Mouse (Mus musculus) heart, embryonic 15.5 days (tissue): ENCODE measurements at regions not wholly inside any gene's neighbourhood (a gene's known extent, or its start where the extent isn't known, plus 50 kb on each side); places are given as distances from the start of the nearest gene placed in this dataset.

Experiments used
- ATAC-seq: fragments of 200-750 bp; cut with Nextera tagmentation; replicated peaks from 2 replicates; pipeline ENCODE4 v1.8.0; 2017; ENCODE audit warnings: low read depth, moderate TSS enrichment; ENCODE audit not compliant: insufficient number of reproducible peaks, insufficient read depth, low FRiP score
- H3K27ac ChIP-seq: fragments of 300-500 bp; sonication (generic); 2 replicates; pipeline ENCODE4 v1.5.1; 2015; ENCODE audit warnings: mild to moderate bottlenecking, inconsistent platforms
- H3K27me3 ChIP-seq: fragments of 300-500 bp; sonication (generic); 2 replicates; pipeline ENCODE4 v1.6.1; 2015; ENCODE audit warnings: inconsistent platforms
- H3K36me3 ChIP-seq: fragments of 300-500 bp; sonication (generic); 2 replicates; pipeline ENCODE4 v1.6.1; 2015; ENCODE audit warnings: mild to moderate bottlenecking, inconsistent platforms
- H3K4me1 ChIP-seq: fragments of 300-500 bp; sonication (generic); replicated peaks from 2 replicates; pipeline ENCODE4 v1.6.1; 2015; ENCODE audit warnings: inconsistent platforms
- H3K4me2 ChIP-seq: fragments of 300-500 bp; sonication (generic); 2 replicates; pipeline ENCODE4 v1.6.1; 2015; ENCODE audit warnings: inconsistent platforms, mild to moderate bottlenecking, moderate library complexity
- H3K4me3 ChIP-seq: fragments of 300-500 bp; sonication (generic); 2 replicates; pipeline ENCODE4 v1.5.1; 2015; ENCODE audit warnings: mild to moderate bottlenecking, inconsistent platforms
- H3K9ac ChIP-seq: fragments of 300-500 bp; sonication (generic); 2 replicates; pipeline ENCODE4 v1.6.1; 2015; ENCODE audit warnings: mild to moderate bottlenecking, inconsistent platforms
- H3K9me3 ChIP-seq: fragments of 300-500 bp; sonication (generic); replicated peaks from 2 replicates; pipeline ENCODE4 v1.6.1; 2016; ENCODE audit warnings: inconsistent platforms
- WGBS: fragments of 180-500 bp; shearing (Covaris S2); methylation state at CpG from one replicate; pipeline ENCODE4 v1.1.7; 2015; ENCODE audit warnings: mixed read lengths; 5-methylcytosine and 5-hydroxymethylcytosine counted together

DNA sequence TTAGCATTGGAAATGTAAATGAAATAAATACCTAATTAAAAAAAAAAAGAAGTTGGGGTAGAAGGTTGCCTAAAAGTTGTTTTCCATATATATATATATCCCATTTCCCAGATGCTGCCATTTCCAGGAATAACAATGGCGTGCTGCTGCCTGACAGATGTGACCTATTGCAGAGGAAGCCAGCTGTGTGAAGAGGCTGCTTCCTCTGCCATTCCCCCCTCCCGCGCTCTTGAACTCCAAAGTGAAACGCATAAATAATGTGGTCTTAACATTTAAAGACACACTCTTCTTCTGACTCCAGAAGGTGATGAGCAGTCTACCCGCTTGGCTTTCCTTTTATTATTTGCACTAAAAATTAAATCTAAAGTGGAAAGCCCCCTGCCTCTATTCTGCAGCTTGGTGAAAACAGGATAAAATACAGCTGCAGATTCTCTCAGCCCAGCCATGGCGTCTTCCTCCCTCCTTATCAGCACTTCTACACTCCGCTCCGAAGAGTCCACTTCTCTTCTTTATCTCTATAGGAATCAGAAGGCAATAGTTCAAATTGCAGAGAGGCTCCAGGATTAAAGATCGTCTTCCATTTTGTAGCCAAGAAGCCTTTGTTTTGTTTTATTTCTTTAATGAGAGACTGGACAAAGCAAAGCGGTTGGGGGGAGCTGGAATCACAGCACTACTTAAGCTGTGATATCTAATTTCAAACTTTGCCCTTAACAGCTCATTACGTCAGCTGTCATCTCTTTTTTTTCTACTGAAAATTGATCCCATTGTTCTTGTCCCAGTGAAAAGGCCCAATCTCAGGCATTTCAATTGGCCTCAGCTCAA, 385.1 kb downstream of the Rapgef2 start:
- Histone ChIP-seq H3K9ac (no peak overlapping the region), H3K27me3 (no peaks in the 10 kb centered on the region), H3K4me2 (peak overlapping the region; percentile 40), H3K27ac (0 out of 2 replicates have a peak overlapping the region, but pooled peaks have one; percentile 8), H3K9me3 (no peaks in the 10 kb centered on the region), H3K36me3 (no peaks in the 10 kb centered on the region), H3K4me1 (peaks cover 17% of the 10 kb centered on the region), H3K4me3 (peak overlapping the region; percentile 2; the same call in 1 of the 2 replicates)
- 0 out of 2 replicates have a peak, but pooled peaks have one; percentile 28 for ATAC-seq
- 14% methylated on average over 11 of the region's 11 CpGs for WGBS

DNA sequence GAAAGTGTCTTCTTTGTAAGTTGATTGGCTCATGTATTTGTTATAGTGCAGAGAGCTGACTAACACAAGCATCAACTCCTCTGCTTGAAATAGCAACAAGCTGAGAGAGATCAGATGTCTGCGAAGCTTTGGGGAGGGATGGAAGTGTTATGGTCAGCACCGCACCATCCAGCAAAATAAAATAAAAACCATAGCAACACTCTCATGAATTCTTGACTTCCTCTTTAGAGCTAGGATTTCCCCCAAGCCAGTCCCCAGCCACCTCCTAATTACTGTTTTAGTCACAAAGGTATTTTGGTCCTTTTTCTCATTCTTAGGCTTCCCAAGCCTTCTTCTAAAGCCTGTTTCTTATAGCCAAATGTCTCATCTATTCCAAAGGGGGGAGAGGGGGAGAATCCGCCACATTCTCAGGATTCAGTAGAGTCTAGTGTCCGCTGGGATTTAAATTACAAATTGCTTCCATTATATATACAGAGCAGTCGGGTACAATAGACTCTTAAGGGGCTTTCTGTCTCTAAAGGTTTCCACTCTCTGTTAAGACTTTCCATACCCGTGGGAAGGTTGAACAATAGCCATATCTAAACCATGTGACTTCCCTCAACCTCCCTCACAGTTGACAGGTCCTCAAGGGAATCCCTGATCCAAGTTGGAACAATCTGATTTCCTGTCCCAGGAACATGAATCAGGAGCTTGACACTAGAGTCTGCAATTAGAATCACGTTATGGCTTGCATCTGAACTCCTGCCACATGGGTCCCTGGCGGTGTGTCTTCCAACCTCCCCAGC, 386.7 kb downstream of the Rapgef2 start:
- Histone ChIP-seq H3K4me1 (peaks cover 17% of the 10 kb centered on the region), H3K4me2 (no peak overlapping the region), H3K27ac (peak overlapping the region; percentile 62), H3K36me3 (no peaks in the 10 kb centered on the region), H3K4me3 (no peak overlapping the region), H3K9me3 (no peaks in the 10 kb centered on the region), H3K9ac (no peak overlapping the region), H3K27me3 (no peaks in the 10 kb centered on the region)
- WGBS = 48% methylated on average over 8 of the region's 8 CpGs
- peak; percentile 81 for ATAC-seq

DNA sequence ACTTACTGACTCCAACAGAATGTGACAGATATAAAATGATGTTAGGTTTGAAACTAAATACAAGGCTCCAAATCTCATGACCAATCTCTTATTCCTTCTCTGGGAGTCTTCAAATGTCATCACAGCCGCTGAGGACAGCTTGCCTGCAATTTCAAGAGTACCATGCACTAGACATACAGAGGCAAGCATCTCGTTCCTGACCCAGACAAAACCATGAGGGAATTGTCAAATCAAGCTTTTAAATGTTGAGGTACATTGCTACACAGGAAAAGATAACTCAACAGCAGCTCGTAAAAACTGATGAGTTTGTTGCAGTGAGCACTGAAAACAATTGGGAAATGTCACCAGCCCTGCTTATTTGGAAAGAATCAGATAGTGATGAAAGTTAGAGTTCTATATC, 397.0 kb downstream of the Rapgef2 start:
- Histone ChIP-seq H3K27ac (no peak overlapping the region), H3K36me3 (no peaks in the 10 kb centered on the region), H3K9ac (no peak overlapping the region), H3K4me2 (no peak overlapping the region), H3K4me3 (no peak overlapping the region), H3K9me3 (no peaks in the 10 kb centered on the region), H3K27me3 (no peaks in the 10 kb centered on the region), H3K4me1 (no peaks in the 10 kb centered on the region)
- 59% methylated on average over 3 of the region's 3 CpGs for WGBS
- ATAC-seq = no peak

DNA sequence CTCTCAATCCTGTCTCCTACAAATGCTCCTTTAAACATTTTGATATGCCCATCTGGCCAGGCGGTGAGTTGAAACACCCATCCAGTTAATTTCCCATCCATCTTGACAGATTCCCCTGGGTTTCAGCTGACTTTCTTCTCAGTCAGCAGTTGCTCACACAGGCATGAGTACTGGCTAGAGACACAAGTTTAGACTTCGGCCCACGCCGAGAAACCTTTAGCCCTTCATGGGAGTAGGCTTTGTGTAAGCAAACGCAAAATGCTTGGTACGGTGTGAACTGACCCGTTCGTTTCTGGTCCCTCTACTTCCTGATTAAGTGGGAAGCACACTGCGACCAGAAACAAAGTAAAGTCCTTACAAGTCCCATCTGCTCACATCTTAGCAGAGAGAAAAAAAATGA, 401.6 kb downstream of the Rapgef2 start:
- Histone ChIP-seq H3K9ac (no peak overlapping the region), H3K4me3 (no peak overlapping the region), H3K36me3 (no peaks in the 10 kb centered on the region), H3K9me3 (no peaks in the 10 kb centered on the region), H3K4me2 (no peak overlapping the region), H3K27ac (no peak overlapping the region), H3K4me1 (no peaks in the 10 kb centered on the region), H3K27me3 (no peaks in the 10 kb centered on the region)
- ATAC-seq = no peak
- 74% methylated on average over 9 of the region's 9 CpGs for WGBS

DNA sequence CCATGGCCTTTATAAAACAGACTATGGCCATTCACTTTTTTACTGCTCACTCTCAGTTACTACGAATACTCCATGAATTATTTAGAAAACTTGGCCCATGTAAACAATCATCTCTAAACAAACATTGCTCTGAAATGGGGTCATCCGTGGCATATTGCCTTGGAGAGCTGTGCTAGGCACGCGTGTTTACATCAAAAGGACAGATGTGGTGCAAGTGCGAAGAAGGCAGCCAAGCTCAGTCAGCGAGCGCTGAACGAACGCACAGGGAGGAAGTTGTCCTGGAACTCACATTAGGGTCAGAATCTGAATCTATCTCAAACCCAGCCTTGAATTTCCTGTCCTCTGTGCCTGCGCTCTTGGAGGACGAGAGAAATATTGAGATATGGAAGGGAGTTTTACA, 402.3 kb downstream of the Rapgef2 start:
- Histone ChIP-seq H3K27ac (no peak overlapping the region), H3K9ac (no peak overlapping the region), H3K4me3 (no peak overlapping the region), H3K27me3 (no peaks in the 10 kb centered on the region), H3K36me3 (no peaks in the 10 kb centered on the region), H3K4me1 (no peaks in the 10 kb centered on the region), H3K9me3 (no peaks in the 10 kb centered on the region), H3K4me2 (no peak overlapping the region)
- ATAC-seq = no peak
- WGBS = 80% methylated on average over 11 of the region's 11 CpGs

DNA sequence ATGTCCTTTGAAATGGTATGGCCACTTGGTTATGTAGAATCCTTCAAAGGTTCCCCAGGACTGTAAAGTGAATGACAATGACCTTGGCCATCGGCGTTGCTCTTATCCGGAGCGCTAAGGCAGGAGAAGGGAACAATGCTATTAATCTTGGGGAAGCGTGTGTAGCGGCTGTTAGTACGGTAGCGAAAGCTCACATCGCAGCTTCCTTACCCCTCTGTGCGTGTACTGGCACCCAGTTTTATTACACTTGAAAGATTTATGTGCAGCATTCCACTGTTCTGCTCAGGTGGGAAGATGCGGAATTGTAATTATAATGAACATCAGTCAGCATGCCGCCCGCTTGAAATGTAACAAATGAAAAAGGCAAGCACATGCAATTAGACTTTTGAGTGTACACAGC, 406.2 kb downstream of the Rapgef2 start:
- Histone ChIP-seq H3K9me3 (no peaks in the 10 kb centered on the region), H3K4me3 (no peak overlapping the region), H3K27me3 (no peaks in the 10 kb centered on the region), H3K9ac (no peak overlapping the region), H3K4me1 (no peaks in the 10 kb centered on the region), H3K36me3 (no peaks in the 10 kb centered on the region), H3K4me2 (no peak overlapping the region), H3K27ac (no peak overlapping the region)
- 83% methylated on average over 13 of the region's 13 CpGs for WGBS
- ATAC-seq = no peak

DNA sequence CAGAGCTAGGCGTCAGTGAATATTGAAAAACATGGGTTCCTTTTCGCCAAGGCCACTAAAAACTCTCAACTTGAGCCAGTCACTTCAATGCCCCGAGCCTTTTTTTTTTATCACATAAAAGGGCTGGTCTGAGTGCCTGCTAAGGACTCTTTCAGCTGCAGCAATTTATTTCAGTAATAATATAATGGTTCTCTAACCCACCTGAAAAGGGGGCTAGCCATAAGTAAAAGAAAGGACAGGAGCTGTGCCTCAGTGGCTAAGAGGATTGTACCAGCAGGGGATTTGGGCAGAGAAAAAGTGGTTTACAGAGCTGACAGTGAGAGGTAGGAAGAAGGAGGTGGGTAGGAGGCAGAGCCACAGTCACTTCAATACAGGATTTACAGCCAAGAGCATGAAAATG, 409.0 kb downstream of the Rapgef2 start:
- no peaks in the 10 kb centered on the region for H3K4me1 ChIP-seq
- H3K9ac ChIP-seq = no peak overlapping the region
- no peak overlapping the region for H3K4me2 ChIP-seq
- H3K9me3 ChIP-seq = no peaks in the 10 kb centered on the region
- H3K27ac ChIP-seq = no peak overlapping the region
- no peak for ATAC-seq
- no peak overlapping the region for H3K4me3 ChIP-seq
- WGBS = 72% methylated on average over 3 of the region's 3 CpGs
- no peaks in the 10 kb centered on the region for H3K27me3 ChIP-seq
- no peaks in the 10 kb centered on the region for H3K36me3 ChIP-seq

DNA sequence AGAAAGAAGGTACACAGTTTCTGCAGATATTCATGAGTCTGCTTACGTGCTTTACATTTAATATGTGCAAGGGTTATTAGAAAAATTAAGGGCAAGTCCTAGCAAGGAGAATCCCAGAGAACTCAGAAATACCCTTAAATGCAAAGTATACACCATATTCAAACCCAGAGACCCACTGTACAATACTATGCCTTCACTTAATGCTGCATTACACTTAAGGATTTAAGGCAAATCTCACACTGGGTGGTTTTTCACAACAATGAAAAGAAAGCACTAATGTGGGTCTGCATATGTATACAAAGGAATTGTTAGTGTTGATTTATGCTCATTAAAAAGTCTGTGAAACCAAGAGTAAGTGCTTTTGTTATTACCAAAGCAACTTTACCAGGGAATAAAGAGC, 419.4 kb downstream of the Rapgef2 start:
- Histone ChIP-seq H3K27me3 (no peaks in the 10 kb centered on the region), H3K36me3 (no peaks in the 10 kb centered on the region), H3K9ac (no peak overlapping the region), H3K4me2 (no peak overlapping the region), H3K4me3 (no peak overlapping the region), H3K9me3 (no peaks in the 10 kb centered on the region), H3K4me1 (no peaks in the 10 kb centered on the region), H3K27ac (no peak overlapping the region)
- 70% methylated on average over 1 of the region's 1 CpGs for WGBS
- no peak for ATAC-seq

DNA sequence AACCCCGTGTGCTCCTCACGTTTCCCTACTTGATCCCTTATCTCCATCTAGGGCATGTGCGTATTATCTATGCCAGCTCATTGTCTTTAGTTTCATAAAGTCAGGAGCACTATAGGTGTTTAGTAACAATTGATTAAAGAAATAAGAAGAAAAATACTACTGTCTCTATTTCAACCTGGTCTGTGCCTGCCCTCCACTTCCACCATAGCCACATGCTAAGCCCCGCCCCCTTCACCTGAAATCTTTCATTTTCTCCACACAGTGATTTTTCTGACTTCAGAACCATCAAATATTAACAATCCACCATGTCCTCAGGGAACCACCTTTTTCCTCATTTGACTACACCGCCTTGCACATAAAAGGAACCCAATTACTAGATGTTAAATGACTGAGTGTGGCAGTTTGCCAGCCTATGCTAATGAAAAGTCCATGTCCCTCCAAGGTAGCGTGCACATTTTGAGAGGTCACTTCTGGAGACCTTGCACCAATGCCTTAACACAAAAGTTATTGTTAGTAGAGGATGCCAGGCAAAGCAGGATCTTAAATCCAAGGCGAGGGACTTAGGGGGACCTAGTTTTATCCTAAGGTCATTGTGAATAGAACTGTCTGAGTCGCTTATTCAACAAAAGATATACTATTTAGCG, 420.1 kb downstream of the Rapgef2 start:
- Histone ChIP-seq H3K4me2 (no peak overlapping the region), H3K36me3 (no peaks in the 10 kb centered on the region), H3K4me1 (no peaks in the 10 kb centered on the region), H3K27me3 (no peaks in the 10 kb centered on the region), H3K9ac (no peak overlapping the region), H3K27ac (no peak overlapping the region), H3K9me3 (no peaks in the 10 kb centered on the region), H3K4me3 (no peak overlapping the region)
- no peak for ATAC-seq
- WGBS = 80% methylated on average over 9 of the region's 9 CpGs

DNA sequence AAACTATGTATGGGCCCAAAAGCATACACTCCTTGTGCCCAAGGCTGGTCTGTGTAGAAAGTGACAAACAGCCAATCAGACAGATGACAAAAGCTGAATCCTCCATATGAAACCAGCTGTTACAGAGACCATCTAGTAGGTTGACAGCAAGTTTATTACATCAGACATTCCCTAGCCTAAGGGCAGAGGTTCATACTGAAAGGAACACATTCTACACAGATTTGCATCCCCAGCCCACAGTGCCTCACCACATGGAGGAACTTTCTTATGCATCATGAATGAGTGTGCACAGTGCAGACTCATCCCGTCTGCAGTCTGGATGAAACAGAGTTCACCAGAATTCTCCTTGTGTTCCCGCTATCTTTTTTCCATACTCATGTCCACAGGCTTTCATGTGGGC, 423.3 kb downstream of the Rapgef2 start:
- Histone ChIP-seq H3K27ac (no peak overlapping the region), H3K4me2 (no peak overlapping the region), H3K9ac (no peak overlapping the region), H3K36me3 (no peaks in the 10 kb centered on the region), H3K4me3 (no peak overlapping the region), H3K9me3 (no peaks in the 10 kb centered on the region), H3K4me1 (no peaks in the 10 kb centered on the region), H3K27me3 (no peaks in the 10 kb centered on the region)
- 89% methylated on average over 2 of the region's 2 CpGs for WGBS
- ATAC-seq = no peak

DNA sequence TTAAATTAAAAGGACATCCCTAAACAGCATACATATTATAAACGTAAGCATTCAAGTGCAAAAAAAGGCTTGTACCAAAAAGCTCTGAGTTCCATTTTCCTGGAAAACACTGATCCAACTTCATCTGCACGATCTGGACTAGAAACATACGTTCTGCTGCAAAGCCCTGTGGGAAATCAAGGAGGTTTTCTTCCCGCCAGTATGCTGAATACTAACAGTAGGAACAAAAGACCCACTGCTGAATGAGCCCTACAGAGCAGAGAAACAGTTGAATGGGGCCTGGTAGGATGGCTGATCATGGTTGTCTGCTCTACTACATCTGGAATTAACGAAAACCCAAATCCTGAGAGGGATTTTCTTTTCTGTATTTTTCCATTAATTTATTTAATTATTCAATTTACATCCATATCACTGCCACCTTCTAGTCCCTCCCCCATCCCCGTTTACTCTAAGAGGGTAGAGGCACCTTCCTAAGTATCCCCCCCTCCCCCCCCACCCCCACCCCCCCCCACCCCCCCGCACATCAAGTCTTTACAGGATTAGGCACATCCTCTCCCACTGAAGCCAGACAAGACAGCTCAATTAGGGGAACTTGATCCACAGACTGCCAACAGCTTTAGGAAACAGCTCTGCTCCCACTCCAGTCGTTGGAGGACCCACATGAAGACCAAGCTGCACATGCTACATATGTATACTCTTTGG, 439.5 kb downstream of the Rapgef2 start:
- ATAC-seq = no peak
- WGBS = 68% methylated on average over 8 of the region's 8 CpGs
- no peaks in the 10 kb centered on the region for H3K27me3 ChIP-seq
- H3K9ac ChIP-seq = no peak overlapping the region
- H3K36me3 ChIP-seq = no peaks in the 10 kb centered on the region
- no peaks in the 10 kb centered on the region for H3K4me1 ChIP-seq
- H3K4me2 ChIP-seq = no peak overlapping the region
- no peak overlapping the region for H3K4me3 ChIP-seq
- H3K9me3 ChIP-seq = no peaks in the 10 kb centered on the region
- H3K27ac ChIP-seq = no peak overlapping the region
